Mouse (Mus musculus) erythroblast, embryonic 14.5 days (primary cell): ENCODE results near the gene Pde1a.

ENCODE experiments used
- GATA1 ChIP-seq: IDR thresholded peaks from 2 replicates; pipeline ENCODE4 v1.6.1; 2012; ENCODE audit warnings: low read length, inconsistent platforms, mixed read lengths
- TAL1 ChIP-seq: IDR thresholded peaks from 3 replicates; pipeline ENCODE4 v1.6.1; 2012; ENCODE audit warnings: low read length, inconsistent platforms, mixed read lengths

GRCm38 (mm10) chr2:79983778-79984177 is 145.5 kb downstream of the Pde1a start:
- no peak for TF ChIP-seq GATA1
- TF ChIP-seq TAL1, result no peak
